Mouse (Mus musculus) G1E (cell line): ENCODE data around the gene AU021092.

Experiments used
- GATA1 ChIP-seq: IDR thresholded peaks from 2 replicates; pipeline ENCODE4 v1.6.1; 2012; ENCODE audit warnings: borderline replicate concordance, low read length, inconsistent platforms, mixed read lengths
- TAL1 ChIP-seq: conservative IDR thresholded peaks from 2 replicates; pipeline ENCODE4 v1.6.1; 2012; ENCODE audit warnings: low read depth, low read length, inconsistent platforms, mixed read lengths

- TF ChIP-seq GATA1 (no peak), TAL1 (no peak)
Observed at GRCm38 (mm10) chr16:5164327-5164726, 57.8 kb downstream of the AU021092 start.
